Mouse (Mus musculus) embryo, embryonic 11.5 days (tissue): ENCODE data around the gene Luc7l3.
"Not testable (repeated sequence)": the region's sequence is repeated elsewhere in the genome, so short reads cannot be mapped to it uniquely, and the experiment has no call there.

Experiments used
- DNase-seq: peaks from one replicate; pipeline ENCODE4 v3.0.0-alpha.2; 2012; ENCODE audit warnings: low read depth, low spot score

Luc7l3 gene

GRCm38 (mm10) chr11:94294996-94295845, 26.6 kb downstream of the Luc7l3 start:
- DNase-seq = no peak

- DNase-seq = no peak
These were observed 31.6 kb downstream of the Luc7l3 start for GRCm38 (mm10) chr11:94290062-94290740.

GRCm38 (mm10) chr11:94287105-94287504, 34.7 kb downstream of the Luc7l3 start:
- DNase-seq = no peak

GRCm38 (mm10) chr11:94285886-94286574, 35.8 kb downstream of the Luc7l3 start:
- no peak for DNase-seq

- DNase-seq = no peak
These were observed 38.2 kb downstream of the Luc7l3 start for GRCm38 (mm10) chr11:94283536-94284099.

GRCm38 (mm10) chr11:94282291-94282690, 39.5 kb downstream of the Luc7l3 start:
- DNase-seq = no peak

- DNase-seq = no peak
These were observed 40.3 kb downstream of the Luc7l3 start, which contains the start of gene Gm21885 for GRCm38 (mm10) chr11:94281199-94282181. TSS of gene Gm21885 (plus strand) at chr11:94281873.

- DNase-seq = peak; percentile 90
These were observed 44.9 kb downstream of the Luc7l3 start for GRCm38 (mm10) chr11:94276869-94277337.

GRCm38 (mm10) chr11:94275686-94276085, 46.1 kb downstream of the Luc7l3 start:
- no peak for DNase-seq

- no peak for DNase-seq
These were observed 46.6 kb downstream of the Luc7l3 start for GRCm38 (mm10) chr11:94275226-94275625.

GRCm38 (mm10) chr11:94274206-94274867, 47.5 kb downstream of the Luc7l3 start:
- no peak for DNase-seq

GRCm38 (mm10) chr11:94272960-94273927, 48.5 kb downstream of the Luc7l3 start:
- no peak for DNase-seq

GRCm38 (mm10) chr11:94271015-94271414, 50.8 kb downstream of the Luc7l3 start:
- no peak for DNase-seq

GRCm38 (mm10) chr11:94269906-94270305, 51.9 kb downstream of the Luc7l3 start:
- no peak for DNase-seq

GRCm38 (mm10) chr11:94268761-94269160, 53.0 kb downstream of the Luc7l3 start:
- no peak for DNase-seq

- DNase-seq = not testable (repeated sequence)
These were observed 55.6 kb downstream of the Luc7l3 start for GRCm38 (mm10) chr11:94266155-94266554.

GRCm38 (mm10) chr11:94265134-94265785, 56.5 kb downstream of the Luc7l3 start:
- peak; percentile 67 for DNase-seq
